7 mouse cellular contexts compared by ENCODE assay signal in genomic region chr13:42051961-42052695, GRCm38 (mm10). TPM values are rescaled to one million over a fixed set of nuclear protein-coding genes. Genes with fewer than 3 reads are reported as not detected.
DNase-seq lines count a peak whose midpoint lies in the region; ATAC-seq and TF ChIP-seq lines count a peak whose summit lies in the region.

Gene Hivep1 (plus strand): TSS chr13:42052021.

- H3K9ac ChIP-seq in hindbrain, embryonic 14.5 days = peak within 1 kb of the TSS; percentile 95

- TF ChIP-seq POLR2A in small intestine, adult 2 months (IDR thresholded peaks at IDR 0.05; ENCODE audit: low read depth, low read length) = peak; percentile 37; the same call in 1 of the 2 replicates

- H3K4me2 ChIP-seq in hindbrain, embryonic 14.5 days (replicated peaks) = peak within 1 kb of the TSS; percentile 92

- H3K4me3 ChIP-seq in hindbrain, embryonic 14.5 days (replicated peaks; ENCODE audit: low read length) = peak within 1 kb of the TSS; percentile 90
- H3K4me3 ChIP-seq in small intestine, adult 2 months (ENCODE audit: low read depth, low read length) = peak within 1 kb of the TSS; percentile 95

- H3K36me3 ChIP-seq in hindbrain, embryonic 14.5 days (replicated peaks; ENCODE audit: control insufficient read depth, insufficient read depth) = peaks cover 18% of the 10 kb centered on the region
- H3K36me3 ChIP-seq in small intestine, adult 2 months (ENCODE audit: control insufficient read depth, insufficient read depth, low read length) = peaks cover 11% of the 10 kb centered on the region

- no peaks in the 10 kb centered on the region for H3K9me3 ChIP-seq in hindbrain, embryonic 14.5 days (ENCODE audit: control insufficient read depth, low read length)

- no peak for DNase-seq in adrenal gland, adult 2 months
- DNase-seq in cerebellum, postnatal 14 days = peak; percentile 73 to 81
- peak; percentile 36 to 49 for DNase-seq in frontal cortex, postnatal 25 days (ENCODE audit: low spot score in 2 of 2)
- DNase-seq in hindbrain, embryonic 14.5 days (ENCODE audit: low spot score) = peak; percentile 71
- DNase-seq in left cerebral cortex, postnatal 36 days (ENCODE audit: low spot score in 2 of 2) = peak; percentile 64 to 77
- peak; percentile 68 for DNase-seq in mesoderm, embryonic 11.5 days (ENCODE audit: low read depth, low spot score)

- ATAC-seq in hindbrain, embryonic 14.5 days (ENCODE audit: low FRiP score) = peak; percentile 63

- H3K27ac ChIP-seq in hindbrain, embryonic 14.5 days = peak within 1 kb of the TSS; percentile 98
- H3K27ac ChIP-seq in small intestine, adult 2 months (ENCODE audit: insufficient read depth, low read depth, low read length) = peak within 1 kb of the TSS; percentile 95

- intact Hi-C loops in left cerebral cortex, postnatal 36 days (cut with DNase I) = loop anchor here (2.0 to 5.0 kb wide), 6 partner anchors 50 to 340 kb away; no protein-coding TSS in a partner anchor

- WGBS in hindbrain, embryonic 14.5 days = under 1% methylated on average over 71 of the region's 100 CpGs
- WGBS in small intestine, adult 2 months = under 1% methylated on average over 95 of the region's 100 CpGs

- TF ChIP-seq CTCF in small intestine, adult 2 months (IDR thresholded peaks at IDR 0.05; ENCODE audit: extremely low read depth, insufficient read length, insufficient replicate concordance, low read depth, low read length) = no peak

- no peaks in the 10 kb centered on the region for H3K27me3 ChIP-seq in hindbrain, embryonic 14.5 days (ENCODE audit: control insufficient read depth, insufficient read depth, low read length)
- H3K27me3 ChIP-seq in small intestine, adult 2 months (ENCODE audit: control insufficient read depth, insufficient read depth, low read length) = no peaks in the 10 kb centered on the region

- H3K4me1 ChIP-seq in hindbrain, embryonic 14.5 days (replicated peaks; ENCODE audit: control insufficient read depth, insufficient read depth, low read length) = peaks cover 19% of the 10 kb centered on the region; the same call in 1 of the 2 replicates
- peaks cover 6% of the 10 kb centered on the region; the same call in 1 of the 2 replicates for H3K4me1 ChIP-seq in small intestine, adult 2 months (ENCODE audit: control insufficient read depth, insufficient read depth, insufficient read length, low read length)

RNA-seq across cellular contexts. Expression of gene Hivep1, which starts in this region (rescaled TPM):
- total RNA-seq in adrenal gland, adult 2 months (2021) = 10 to 100 TPM; 25.7 to 34.4 TPM
- polyA plus RNA-seq in adrenal gland, adult 2 months (2012; rRNA removed) = 17.8 and 21.8 TPM in 2 replicates
- polyA plus RNA-seq in hindbrain, embryonic 14.5 days (2014; fragmentation: Nextera tagmentation; extraction: Ambion mirVana) = 21.8 and 23.0 TPM in 2 replicates
- total RNA-seq in left cerebral cortex, postnatal 36 days (2021) = 10 to 100 TPM; 60.9 to 61.3 TPM
- 14.5 and 27.9 TPM in 2 replicates for polyA plus RNA-seq in small intestine, adult 2 months (2012; rRNA removed)
